Mouse (Mus musculus): Measurements from ENCODE around the gene Igll1.

Igll1 gene

DNA sequence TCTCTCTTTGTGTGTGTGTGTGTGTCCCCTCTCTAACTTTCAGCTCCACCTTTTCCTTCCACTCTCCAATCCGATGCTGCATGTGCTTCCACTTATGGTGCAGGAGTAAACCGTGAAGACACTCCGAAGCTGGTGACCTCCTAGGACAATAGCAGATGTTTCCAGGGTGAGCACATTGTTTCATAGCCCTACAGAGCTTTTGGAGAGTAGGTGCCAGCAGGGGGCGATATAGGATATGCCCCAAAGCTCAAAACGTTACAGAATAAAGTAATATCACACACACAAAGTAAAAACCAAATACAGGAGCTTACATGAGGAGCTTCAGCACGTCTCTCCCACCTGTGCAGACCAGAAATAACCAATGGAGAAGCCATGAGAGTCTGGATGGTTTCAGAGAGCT lies 8.9 kb downstream of the Igll1 start:
- DNase-seq (ENCODE audit: low read depth in 2 of 2, low spot score in 2 of 2), result peak; percentile 50 to 69

DNA sequence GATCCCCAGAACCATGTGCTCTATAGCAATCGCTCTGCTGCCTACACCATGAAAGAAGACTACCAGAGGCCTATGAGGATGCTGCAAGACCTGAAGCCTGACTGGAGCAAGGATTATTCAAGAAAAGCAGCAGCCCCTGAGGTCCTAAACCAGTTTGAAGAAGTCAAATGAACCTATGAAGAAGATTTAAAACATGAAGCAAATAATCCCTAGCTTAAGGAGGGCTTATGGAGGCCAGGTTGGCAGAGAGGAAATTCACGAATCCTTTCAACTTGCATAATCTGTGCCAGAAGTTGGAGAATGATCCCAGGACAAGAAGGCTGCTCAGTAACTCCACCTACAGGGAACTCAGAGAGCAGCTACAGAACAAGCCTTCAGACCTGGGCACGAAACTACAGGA lies 11.4 kb downstream of the Igll1 start:
- DNase-seq (ENCODE audit: low read depth in 2 of 2, low spot score in 2 of 2), result no peak

DNA sequence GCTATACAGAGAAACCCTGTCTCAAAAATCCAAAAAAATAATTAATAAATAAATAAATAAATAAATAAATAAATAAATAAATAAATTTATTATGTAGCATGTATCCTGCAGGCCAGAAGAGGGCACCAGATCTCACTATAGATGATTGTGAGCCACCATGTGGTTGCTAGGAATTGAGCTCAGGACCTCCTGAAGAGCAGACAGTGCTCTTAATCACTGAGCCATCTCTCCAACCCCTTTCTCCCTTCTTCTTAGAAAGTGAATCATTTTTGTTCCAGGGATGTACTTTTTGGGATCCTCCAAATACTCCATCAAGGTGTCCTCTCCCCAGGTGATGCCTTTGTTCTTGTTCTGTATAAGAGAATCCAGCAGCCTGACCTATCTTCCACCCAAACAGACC lies 14.6 kb downstream of the Igll1 start:
- DNase-seq (ENCODE audit: low read depth in 2 of 2, low spot score in 2 of 2), result no peak

DNA sequence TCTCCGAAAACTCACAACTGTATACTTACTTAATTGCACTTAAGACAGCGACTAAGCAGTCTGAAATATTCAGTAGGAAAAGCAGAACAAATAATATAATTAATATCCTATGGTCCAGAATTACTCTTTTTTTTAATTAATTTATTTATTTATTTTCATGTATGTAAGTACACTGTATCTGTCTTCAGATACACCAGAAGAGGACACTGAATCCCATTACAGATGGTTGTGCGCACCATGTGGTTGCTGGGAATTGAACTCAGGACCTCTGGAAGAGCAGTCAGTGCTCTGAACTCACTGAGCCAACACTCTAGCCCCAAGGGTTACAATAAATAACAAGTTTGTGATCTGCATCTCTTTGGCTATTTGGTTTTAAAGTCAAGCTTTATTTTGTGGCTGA lies 34.1 kb downstream of the Igll1 start:
- DNase-seq (ENCODE audit: low read depth in 2 of 2, low spot score in 2 of 2), result no peak

DNA sequence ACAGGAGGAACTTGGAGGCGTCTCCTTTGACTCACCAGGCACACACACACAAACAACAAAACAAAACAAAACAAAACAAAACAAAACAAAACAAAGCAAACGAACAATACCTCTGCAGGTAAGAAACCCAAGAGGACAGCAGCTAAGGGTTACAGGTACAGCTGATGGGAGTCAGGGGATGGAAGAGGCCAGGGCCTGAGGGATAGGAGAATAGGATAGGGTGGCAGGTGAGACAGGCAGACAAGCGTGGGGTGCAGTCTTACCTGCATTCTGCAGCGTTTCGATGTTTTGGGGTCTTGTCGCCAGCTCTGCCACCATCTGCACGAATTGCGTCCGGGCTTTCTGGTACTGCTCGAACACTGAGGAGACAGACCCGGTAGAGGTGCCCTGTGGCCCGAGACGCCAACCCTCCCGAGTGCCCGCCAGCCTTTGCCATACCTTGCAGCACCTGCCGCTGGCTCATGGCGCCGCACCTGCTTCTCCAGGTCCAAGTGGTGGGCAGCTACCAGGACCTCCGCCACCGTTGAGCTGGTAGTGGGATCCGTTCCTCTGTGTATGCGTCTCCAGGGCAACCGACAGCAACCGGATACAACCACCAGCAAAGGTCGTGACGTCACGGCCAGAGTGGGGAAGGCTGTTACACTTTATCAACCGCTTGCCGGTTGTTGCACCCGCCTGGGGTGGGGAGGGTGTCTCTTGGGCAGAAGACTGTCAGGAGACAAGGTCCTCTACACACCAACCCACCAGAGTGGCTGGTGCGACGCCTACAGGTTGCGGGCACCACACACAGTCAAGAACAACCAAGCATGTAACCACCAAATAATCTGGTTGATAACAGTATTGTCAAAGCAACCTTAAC lies 34.8 kb downstream of the Igll1 start, which contains the start of gene Spag6l:
Gene Spag6l, minus strand, starts transcription at position 700 of the 859 bp plus-strand sequence.
- DNase-seq (ENCODE audit: low read depth in 2 of 2, low spot score in 2 of 2), result peak; percentile 56 to 71

DNA sequence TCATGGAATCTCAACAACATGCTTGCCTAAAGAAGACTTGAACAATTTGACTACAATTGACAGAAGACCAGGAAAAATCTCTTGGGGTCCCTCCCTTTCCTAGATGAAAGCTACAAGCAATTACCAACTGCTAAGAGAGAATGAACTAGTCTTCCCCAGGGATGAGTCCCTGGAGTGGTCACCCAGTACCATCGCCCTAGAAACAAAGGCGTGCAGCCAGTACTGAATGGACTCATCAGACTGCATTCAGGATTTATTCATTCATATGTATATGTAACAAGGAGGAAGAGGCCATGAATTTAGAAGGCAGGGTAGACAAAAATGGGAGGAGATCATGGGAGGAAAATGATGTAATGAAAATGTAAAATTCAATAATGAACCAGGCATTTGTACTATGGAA lies 37.6 kb downstream of the Igll1 start:
- DNase-seq (ENCODE audit: low read depth in 2 of 2, low spot score in 2 of 2), result no peak

DNA sequence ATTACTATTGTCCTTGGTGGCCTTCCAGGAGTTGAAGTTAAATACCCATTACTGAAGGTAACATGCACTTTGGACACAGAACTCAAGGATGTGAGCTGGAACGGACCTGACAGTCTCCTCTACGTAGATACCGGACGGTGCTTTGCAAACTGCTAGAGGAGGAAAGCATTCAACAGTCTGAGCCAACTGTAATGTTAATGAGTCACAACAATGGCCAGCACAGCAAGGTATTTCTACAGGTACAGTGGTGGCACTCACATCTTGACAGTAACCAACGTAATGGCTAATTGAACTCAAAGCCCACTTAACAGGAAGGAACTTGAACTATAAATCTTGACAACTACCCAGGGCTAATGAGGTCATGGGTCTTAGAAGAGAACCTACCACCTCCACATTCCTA lies 38.3 kb downstream of the Igll1 start:
- DNase-seq (ENCODE audit: low read depth in 2 of 2, low spot score in 2 of 2), result no peak
